23 mouse cellular contexts compared by ENCODE assay signal in the genomic region with DNA sequence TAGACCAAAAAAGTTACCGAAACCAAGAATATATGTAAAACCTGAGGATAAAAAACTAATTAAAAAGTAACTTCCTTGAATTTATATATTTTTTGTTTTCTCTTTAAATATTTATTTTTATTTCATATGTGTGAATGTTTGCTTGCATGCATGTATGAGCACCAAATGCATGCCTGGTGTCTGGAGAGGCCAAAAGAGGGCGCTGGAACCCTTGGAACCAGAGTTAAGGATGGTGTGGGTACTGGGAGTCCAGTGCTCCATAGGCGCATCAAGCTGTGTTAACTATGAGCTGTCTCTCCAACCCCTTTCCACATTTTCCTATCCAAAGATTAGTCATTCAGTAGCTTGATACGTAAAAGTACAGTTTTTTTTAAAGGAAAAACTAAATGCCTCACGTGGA. TPM values are rescaled to one million over a fixed set of nuclear protein-coding genes. Genes with fewer than 3 reads are reported as not detected.
A peak's percentile ranks its signal among the peaks of the same experiment; 100 is the strongest.
DNase-seq lines count a peak whose midpoint lies in the region; ATAC-seq and TF ChIP-seq lines count a peak whose summit lies in the region.
"Had no signal": no experiment of that assay in that cellular context is flagged by ENCODE, and none has a peak within 500 bp of the region (broad histone marks: within the 10 kb centered on the region; RNA-seq: fewer than 3 reads in every experiment).

No protein-coding gene starts in this region.

- H3K36me3 ChIP-seq in kidney, postnatal 0 days (ENCODE audit: insufficient read depth, low read length), result no peaks in the 10 kb centered on the region
- H3K36me3 ChIP-seq in kidney, adult 2 months (ENCODE audit: control insufficient read depth, insufficient read depth, low read length), result no peaks in the 10 kb centered on the region
- H3K36me3 ChIP-seq: G1E; hindbrain, embryonic 10.5 days; kidney, embryonic 15.5 days; liver, embryonic 13.5 days; midbrain, embryonic 10.5 days had no signal

- no peaks in the 10 kb centered on the region for H3K4me1 ChIP-seq in kidney, postnatal 0 days (replicated peaks; ENCODE audit: insufficient read depth, low read length)
- no peaks in the 10 kb centered on the region for H3K4me1 ChIP-seq in kidney, adult 2 months (ENCODE audit: control insufficient read depth, insufficient read depth, low read length)
- H3K4me1 ChIP-seq: liver, embryonic 13.5 days had no signal

- H3K4me3 ChIP-seq in kidney, postnatal 0 days (replicated peaks; ENCODE audit: low read depth, low read length), result no peak overlapping the region
- H3K4me3 ChIP-seq in kidney, adult 2 months (ENCODE audit: insufficient read depth, low read depth, low read length), result no peak overlapping the region
- H3K4me3 ChIP-seq: erythroblast, embryonic 14.5 days; gastrocnemius, adult 2 months; hindbrain, embryonic 10.5 days; kidney, embryonic 15.5 days; liver, embryonic 13.5 days; midbrain, embryonic 10.5 days had no signal

- H3K9ac ChIP-seq in kidney, postnatal 0 days (ENCODE audit: low read depth, low read length), result no peak overlapping the region
- H3K9ac ChIP-seq: kidney, embryonic 15.5 days; liver, embryonic 13.5 days had no signal

- peak; percentile 23; the same call in 1 of the 2 replicates for TF ChIP-seq CTCF in kidney, postnatal 0 days (IDR thresholded peaks at IDR 0.05; ENCODE audit: low read depth)
- no peak; the same call in 1 of the 2 replicates for TF ChIP-seq CTCF in kidney, adult 2 months (conservative IDR thresholded peaks at IDR 0.05; ENCODE audit: insufficient read depth, insufficient read length, low read depth, low read length)

- H3K9me3 ChIP-seq in kidney, postnatal 0 days (replicated peaks; ENCODE audit: low read length), result no peaks in the 10 kb centered on the region
- H3K9me3 ChIP-seq: G1E; hindbrain, embryonic 10.5 days; kidney, embryonic 15.5 days; liver, embryonic 13.5 days; midbrain, embryonic 10.5 days had no signal

- H3K27me3 ChIP-seq in kidney, postnatal 0 days (ENCODE audit: insufficient read depth, low read length), result no peaks in the 10 kb centered on the region
- H3K27me3 ChIP-seq in kidney, adult 2 months (replicated peaks; ENCODE audit: control insufficient read depth, insufficient read depth, low read length), result no peaks in the 10 kb centered on the region
- H3K27me3 ChIP-seq: kidney, embryonic 15.5 days; liver, embryonic 13.5 days had no signal

- no peak for ATAC-seq in kidney, postnatal 0 days (replicated peaks; ENCODE audit: low FRiP score, low read depth)
- ATAC-seq: forebrain, embryonic 16.5 days had no signal

- whole genome bisulfite sequencing in kidney, postnatal 0 days, result 74% methylated on average over 5 of the region's 5 CpGs
- 74% methylated on average over 5 of the region's 5 CpGs for WGBS in kidney, adult 2 months

- intact Hi-C loops in gastrocnemius, postnatal 14 days (cut with DNase I; ENCODE audit: low total_unique reads), result no loop called here

- no peak overlapping the region for H3K4me2 ChIP-seq in kidney, postnatal 0 days (ENCODE audit: low read length)
- H3K4me2 ChIP-seq: kidney, embryonic 15.5 days; liver, embryonic 13.5 days had no signal

- TF ChIP-seq POLR2A in kidney, adult 2 months (IDR thresholded peaks at IDR 0.05; ENCODE audit: low read depth, low read length), result no peak

- H3K27ac ChIP-seq in kidney, postnatal 0 days, result no peak overlapping the region
- H3K27ac ChIP-seq in kidney, adult 2 months (ENCODE audit: insufficient read depth, low read depth, low read length), result no peak overlapping the region
- H3K27ac ChIP-seq: gastrocnemius, adult 2 months; hindbrain, embryonic 10.5 days; kidney, embryonic 15.5 days; liver, embryonic 13.5 days; midbrain, embryonic 10.5 days had no signal

- DNase-seq in kidney, postnatal 0 days (ENCODE audit: low spot score), result no peak
- DNase-seq in kidney, adult 2 months, result no peak
- DNase-seq in retina, embryonic 14.5 days (ENCODE audit: low spot score), result peak; percentile 3
- DNase-seq in retina, postnatal 1 day, result no peak
- peak; percentile 37 for DNase-seq in embryo, embryonic 10 days (ENCODE audit: low spot score)
- DNase-seq in MN1 (ENCODE audit: low spot score), result no peak
- DNase-seq in gastrocnemius, postnatal 4 days (ENCODE audit: low spot score in 2 of 2), result no peak
- no peak for DNase-seq in gastrocnemius, postnatal 14 days
- DNase-seq: cerebellum, adult 9-10 months; gastrocnemius, adult 2 months; heart, adult 18-20 months; layer of hippocampus, postnatal 36 days; left cerebral cortex, postnatal 4 days; liver, embryonic 13.5 days; right cerebral cortex, postnatal 4 days; thymus, postnatal 36 days had no signal

RNA-seq across cellular contexts. Expression of gene Ttc6, which starts 58.1 kb away (rescaled TPM):
- 0.09 and 0.18 TPM in 2 replicates for polyA plus RNA-seq in kidney, postnatal 0 days (2015; fragmentation: Nextera tagmentation; extraction: Ambion mirVana)
- polyA plus RNA-seq in kidney, adult 2 months (2012; rRNA removed), result 0.02 and 0.15 TPM in 2 replicates
- total RNA-seq in gastrocnemius, postnatal 4 days (2021), result not detected
- total RNA-seq in gastrocnemius, postnatal 14 days (2021), result not detected
- total RNA-seq: adrenal gland, postnatal 4 days; gastrocnemius, adult 2 months had no signal
- polyA plus RNA-seq: erythroblast, embryonic 14.5 days had no signal

Comparison
In these comparisons a context has a peak if more than half of its experiments do, and no peak if none do; other contexts are left out.
1. DNase-seq: peak in retina, embryonic 14.5 days (single experiment) and embryo, embryonic 10 days (single experiment); none in kidney, postnatal 0 days (single experiment), kidney, adult 2 months (single experiment), retina, postnatal 1 day (single experiment), MN1 (single experiment), gastrocnemius, postnatal 4 days (0 of 2) and gastrocnemius, postnatal 14 days (single experiment).